Mouse (Mus musculus): Measurements from ENCODE around the gene Rab3c. TPM values are rescaled to one million over a fixed set of nuclear protein-coding genes. Genes with fewer than 3 reads are reported as not detected.

Rab3c gene
- polyA plus RNA-seq, 1 experiment from 2014 or later, result 3.1 TPM

- no peak for DNase-seq (ENCODE audit: low spot score)
- Histone ChIP-seq H3K27ac (replicated peaks) (no peak overlapping the region), H3K27me3 (ENCODE audit: control insufficient read depth, insufficient read depth, low read length) (no peaks in the 10 kb centered on the region), H3K4me3 (ENCODE audit: low read depth, low read length) (no peak overlapping the region), H3K4me2 (replicated peaks; ENCODE audit: low read depth) (no peak overlapping the region), H3K4me1 (replicated peaks; ENCODE audit: control insufficient read depth, insufficient read depth) (no peaks in the 10 kb centered on the region), H3K9ac (ENCODE audit: low read length) (no peak overlapping the region), H3K36me3 (ENCODE audit: control insufficient read depth, insufficient read depth, low read length) (no peaks in the 10 kb centered on the region), H3K9me3 (ENCODE audit: control insufficient read depth, low read length) (no peaks in the 10 kb centered on the region)
- 31% methylated on average over 6 of the region's 6 CpGs for WGBS
- no peak for TF ChIP-seq EP300 (optimal IDR thresholded peaks at IDR 0.05)
- no peak for TF ChIP-seq CTCF (IDR thresholded peaks at IDR 0.05; ENCODE audit: low read depth)
- no peak for ATAC-seq (ENCODE audit: low FRiP score, low TSS enrichment)
These were observed 248.9 kb downstream of the Rab3c start for GRCm38 (mm10) chr13:110031886-110032285.

DNA sequence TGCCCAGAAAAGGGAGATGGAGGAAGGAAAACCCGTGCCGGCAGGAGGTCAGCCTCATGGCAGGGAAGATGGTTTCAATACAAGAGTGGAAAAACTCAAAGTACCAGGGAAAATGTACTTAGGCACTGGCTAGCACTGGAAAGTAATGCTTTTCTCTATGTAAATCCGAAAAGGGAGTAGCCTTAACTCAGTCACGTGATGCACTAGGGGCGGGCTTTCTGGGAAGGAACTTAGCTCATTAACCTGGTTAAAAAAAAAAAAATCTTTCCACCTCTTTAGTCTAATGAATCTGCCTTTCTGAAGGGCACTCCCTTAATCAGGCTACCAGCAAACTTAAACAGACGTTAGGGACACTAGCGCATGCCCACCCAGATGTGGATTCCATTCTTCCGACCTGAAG is 249.7 kb downstream of the Rab3c start:
- 72% methylated on average over 8 of the region's 8 CpGs for WGBS
- no peak for DNase-seq (ENCODE audit: low spot score)

GRCm38 (mm10) chr13:110024381-110025161 is 256.2 kb downstream of the Rab3c start:
- no peaks in the 10 kb centered on the region for H3K4me1 ChIP-seq (replicated peaks; ENCODE audit: control insufficient read depth, insufficient read depth)
- no peaks in the 10 kb centered on the region for H3K27me3 ChIP-seq (ENCODE audit: control insufficient read depth, insufficient read depth, low read length)
- no peaks in the 10 kb centered on the region for H3K9me3 ChIP-seq (ENCODE audit: control insufficient read depth, low read length)
- 82% methylated on average over 10 of the region's 10 CpGs for WGBS
- H3K27ac ChIP-seq (replicated peaks), result no peak overlapping the region
- TF ChIP-seq CTCF (IDR thresholded peaks at IDR 0.05; ENCODE audit: low read depth) (no peak), EP300 (optimal IDR thresholded peaks at IDR 0.05) (no peak)
- no peaks in the 10 kb centered on the region for H3K36me3 ChIP-seq (ENCODE audit: control insufficient read depth, insufficient read depth, low read length)
- DNase-seq (ENCODE audit: low spot score) (no peak), ATAC-seq (ENCODE audit: low FRiP score, low TSS enrichment) (no peak)
- no peak overlapping the region for H3K9ac ChIP-seq (ENCODE audit: low read length)
- H3K4me2 ChIP-seq (replicated peaks; ENCODE audit: low read depth), result no peak overlapping the region
- no peak overlapping the region for H3K4me3 ChIP-seq (ENCODE audit: low read depth, low read length)

More for the DNA sequence above, 249.7 kb downstream of the Rab3c start:
- ATAC-seq (ENCODE audit: low FRiP score, low TSS enrichment), result no peak
- Histone ChIP-seq H3K9me3 (ENCODE audit: control insufficient read depth, low read length) (no peaks in the 10 kb centered on the region), H3K27ac (replicated peaks) (no peak overlapping the region), H3K4me1 (replicated peaks; ENCODE audit: control insufficient read depth, insufficient read depth) (no peaks in the 10 kb centered on the region), H3K27me3 (ENCODE audit: control insufficient read depth, insufficient read depth, low read length) (no peaks in the 10 kb centered on the region), H3K4me3 (ENCODE audit: low read depth, low read length) (no peak overlapping the region), H3K4me2 (replicated peaks; ENCODE audit: low read depth) (no peak overlapping the region), H3K36me3 (ENCODE audit: control insufficient read depth, insufficient read depth, low read length) (no peaks in the 10 kb centered on the region), H3K9ac (ENCODE audit: low read length) (no peak overlapping the region)
- TF ChIP-seq EP300 (optimal IDR thresholded peaks at IDR 0.05) (no peak), CTCF (IDR thresholded peaks at IDR 0.05; ENCODE audit: low read depth) (no peak)

DNA sequence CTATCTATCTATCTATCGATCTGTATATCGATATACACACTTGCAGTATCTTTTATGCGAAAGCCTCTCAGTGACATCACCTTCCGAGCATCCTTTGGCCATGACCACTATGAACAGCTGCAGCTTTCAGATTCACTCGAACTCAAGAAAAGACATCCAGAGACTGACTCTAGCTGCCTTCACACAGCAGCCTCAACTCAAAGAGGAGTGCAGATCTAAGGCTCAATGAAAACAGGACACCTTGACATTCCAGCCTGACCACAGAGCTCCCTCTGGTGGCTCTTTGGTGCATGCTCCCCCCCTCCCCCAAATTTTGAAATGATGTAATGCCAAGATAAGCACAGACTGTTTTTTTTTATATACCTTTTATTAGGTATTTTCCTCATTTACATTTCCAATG is 257.8 kb downstream of the Rab3c start:
- Histone ChIP-seq H3K4me3 (ENCODE audit: low read depth, low read length) (no peak overlapping the region), H3K4me1 (replicated peaks; ENCODE audit: control insufficient read depth, insufficient read depth) (0 out of 2 replicates have a peak, but pooled peaks cover 2% of the 10 kb centered on the region), H3K27ac (replicated peaks) (no peak overlapping the region), H3K9ac (ENCODE audit: low read length) (no peak overlapping the region), H3K9me3 (ENCODE audit: control insufficient read depth, low read length) (no peaks in the 10 kb centered on the region), H3K36me3 (ENCODE audit: control insufficient read depth, insufficient read depth, low read length) (no peaks in the 10 kb centered on the region), H3K27me3 (ENCODE audit: control insufficient read depth, insufficient read depth, low read length) (no peaks in the 10 kb centered on the region), H3K4me2 (replicated peaks; ENCODE audit: low read depth) (no peak overlapping the region)
- WGBS, result 75% methylated on average over 5 of the region's 5 CpGs
- DNase-seq (ENCODE audit: low spot score) (peak; percentile 20), ATAC-seq (ENCODE audit: low FRiP score, low TSS enrichment) (no peak)
- TF ChIP-seq EP300 (optimal IDR thresholded peaks at IDR 0.05), result no peak
- TF ChIP-seq CTCF (IDR thresholded peaks at IDR 0.05; ENCODE audit: low read depth), result peak; percentile 80

- 51% methylated on average over 9 of the region's 9 CpGs for WGBS
- no peak overlapping the region for H3K4me3 ChIP-seq (ENCODE audit: low read depth, low read length)
- H3K4me2 ChIP-seq (replicated peaks; ENCODE audit: low read depth), result no peak overlapping the region
- no peak for TF ChIP-seq CTCF (IDR thresholded peaks at IDR 0.05; ENCODE audit: low read depth)
- TF ChIP-seq EP300 (optimal IDR thresholded peaks at IDR 0.05), result no peak
- H3K27me3 ChIP-seq (ENCODE audit: control insufficient read depth, insufficient read depth, low read length), result no peaks in the 10 kb centered on the region
- no peak for DNase-seq (ENCODE audit: low spot score)
- H3K9ac ChIP-seq (ENCODE audit: low read length), result no peak overlapping the region
- no peaks in the 10 kb centered on the region for H3K36me3 ChIP-seq (ENCODE audit: control insufficient read depth, insufficient read depth, low read length)
- no peaks in the 10 kb centered on the region for H3K9me3 ChIP-seq (ENCODE audit: control insufficient read depth, low read length)
- ATAC-seq (ENCODE audit: low FRiP score, low TSS enrichment), result no peak
- 0 out of 2 replicates have a peak, but pooled peaks cover 2% of the 10 kb centered on the region for H3K4me1 ChIP-seq (replicated peaks; ENCODE audit: control insufficient read depth, insufficient read depth)
- no peak overlapping the region for H3K27ac ChIP-seq (replicated peaks)
These were observed 261.0 kb downstream of the Rab3c start for GRCm38 (mm10) chr13:110019774-110020173.

Data from stomach, postnatal 0 days (tissue).